Mouse (Mus musculus): ENCODE data around the gene Zscan12. TPM values are rescaled to one million over a fixed set of nuclear protein-coding genes. Genes with fewer than 3 reads are reported as not detected.

The Zscan12 gene
- polyA plus RNA-seq, 1 experiment from 2014 or later = 16.4 TPM

DNA sequence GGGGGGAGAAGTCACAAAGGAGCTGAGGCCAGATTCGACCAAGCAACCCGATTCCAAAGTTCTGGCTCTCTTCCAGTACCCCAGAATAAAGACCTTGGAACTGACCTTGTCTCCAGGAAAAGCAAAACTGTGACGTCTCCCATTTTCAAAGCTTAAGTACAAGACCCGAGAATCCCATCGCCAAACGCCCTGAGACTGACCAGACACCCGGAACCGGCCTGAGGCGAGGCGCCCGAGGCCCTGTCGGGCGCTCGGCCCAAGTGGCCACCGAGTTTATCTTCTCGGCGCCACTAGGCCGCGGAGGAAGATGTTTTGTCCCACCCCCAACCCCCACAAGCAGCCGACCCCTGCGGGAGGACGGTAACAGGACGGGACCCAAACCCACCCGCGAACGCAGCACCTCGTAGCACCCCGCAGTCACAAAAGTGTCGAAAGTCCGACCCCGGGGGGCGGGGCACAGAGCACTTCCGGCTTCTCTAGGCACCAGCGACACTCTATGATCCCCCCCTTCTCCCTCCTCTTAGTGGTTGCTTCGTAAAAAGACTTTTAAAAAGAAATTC, 39.7 kb downstream of the Zscan12 start, which contains the start of gene Zkscan3:
Zkscan3 (minus strand) TSS at position 469 of the 560 bp plus-strand sequence.
- Histone ChIP-seq H3K27me3 (no peaks in the 10 kb centered on the region), H3K4me1 (replicated peaks) (peaks cover 9% of the 10 kb centered on the region), H3K27ac (peak within 1 kb of the TSS; percentile 76), H3K9me3 (no peaks in the 10 kb centered on the region), H3K4me3 (replicated peaks) (peak within 1 kb of the TSS; percentile 81), H3K36me3 (peaks cover 17% of the 10 kb centered on the region), H3K9ac (replicated peaks) (peak within 1 kb of the TSS; percentile 81), H3K4me2 (peak within 1 kb of the TSS; percentile 76)
- peak; percentile 87 for ATAC-seq (ENCODE audit: insufficient number of reproducible peaks, insufficient read depth, low FRiP score, low TSS enrichment, low read depth)
- WGBS = under 1% methylated on average over 35 of the region's 35 CpGs

DNA sequence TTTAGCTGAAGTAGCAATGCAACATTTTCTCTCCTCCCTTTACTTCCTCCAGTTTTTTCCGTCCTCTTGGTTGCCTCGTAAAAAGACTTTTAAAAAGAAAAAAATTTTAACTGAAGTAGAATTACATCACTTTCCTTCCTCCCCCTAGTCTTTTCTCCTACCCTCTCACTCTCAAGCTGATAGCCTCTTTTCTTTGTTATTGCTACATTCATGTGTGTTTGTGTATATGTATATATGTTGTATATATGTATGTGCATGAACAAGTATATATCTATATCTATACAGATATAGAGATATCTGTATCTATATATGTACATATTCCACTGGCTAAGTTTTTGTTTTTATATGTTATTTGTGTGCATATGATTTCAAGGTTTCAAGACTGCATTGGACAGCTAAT, 40.2 kb downstream of the Zscan12 start:
- ATAC-seq (ENCODE audit: insufficient number of reproducible peaks, insufficient read depth, low FRiP score, low TSS enrichment, low read depth) = no peak
- peaks cover 17% of the 10 kb centered on the region for H3K36me3 ChIP-seq
- H3K9ac ChIP-seq (replicated peaks) = peak overlapping the region; percentile 81; the same call in 1 of the 2 replicates
- peak overlapping the region; percentile 81 for H3K4me3 ChIP-seq (replicated peaks)
- H3K27me3 ChIP-seq = no peaks in the 10 kb centered on the region
- peak overlapping the region; percentile 76 for H3K4me2 ChIP-seq
- no peak overlapping the region; the same call in 1 of the 2 replicates for H3K27ac ChIP-seq
- 0% methylated on average over 2 of the region's 2 CpGs for WGBS
- H3K9me3 ChIP-seq = no peaks in the 10 kb centered on the region
- H3K4me1 ChIP-seq (replicated peaks) = peaks cover 11% of the 10 kb centered on the region

DNA sequence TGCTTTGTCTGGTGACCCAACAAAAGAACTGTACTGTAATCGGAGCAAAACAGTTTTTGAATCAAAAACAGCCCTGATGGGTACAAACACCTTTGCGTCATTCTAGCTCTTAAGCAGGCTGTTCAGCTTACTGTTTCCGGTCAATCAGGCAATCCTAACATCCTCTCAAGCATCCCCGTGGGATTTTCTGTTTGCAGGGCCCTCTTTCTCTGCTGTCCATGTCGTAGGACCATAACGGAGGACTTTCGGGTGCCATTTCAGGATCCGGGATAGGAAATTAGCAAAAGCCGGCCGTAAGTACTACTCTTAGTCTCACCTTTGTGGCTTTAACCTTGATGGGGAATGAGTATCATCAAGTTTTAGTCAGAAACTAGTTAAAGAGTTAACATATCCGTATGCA, 44.7 kb downstream of the Zscan12 start:
- peak overlapping the region; percentile 67 for H3K4me2 ChIP-seq
- H3K9me3 ChIP-seq = no peaks in the 10 kb centered on the region
- no peak overlapping the region for H3K4me3 ChIP-seq (replicated peaks)
- 0 out of 2 replicates have a peak, but pooled peaks cover 3% of the 10 kb centered on the region for H3K4me1 ChIP-seq (replicated peaks)
- no peak overlapping the region for H3K27ac ChIP-seq
- no peaks in the 10 kb centered on the region for H3K27me3 ChIP-seq
- H3K9ac ChIP-seq (replicated peaks) = no peak overlapping the region
- 78% methylated on average over 11 of the region's 11 CpGs for WGBS
- no peak for ATAC-seq (ENCODE audit: insufficient number of reproducible peaks, insufficient read depth, low FRiP score, low TSS enrichment, low read depth)
- no peaks in the 10 kb centered on the region for H3K36me3 ChIP-seq

DNA sequence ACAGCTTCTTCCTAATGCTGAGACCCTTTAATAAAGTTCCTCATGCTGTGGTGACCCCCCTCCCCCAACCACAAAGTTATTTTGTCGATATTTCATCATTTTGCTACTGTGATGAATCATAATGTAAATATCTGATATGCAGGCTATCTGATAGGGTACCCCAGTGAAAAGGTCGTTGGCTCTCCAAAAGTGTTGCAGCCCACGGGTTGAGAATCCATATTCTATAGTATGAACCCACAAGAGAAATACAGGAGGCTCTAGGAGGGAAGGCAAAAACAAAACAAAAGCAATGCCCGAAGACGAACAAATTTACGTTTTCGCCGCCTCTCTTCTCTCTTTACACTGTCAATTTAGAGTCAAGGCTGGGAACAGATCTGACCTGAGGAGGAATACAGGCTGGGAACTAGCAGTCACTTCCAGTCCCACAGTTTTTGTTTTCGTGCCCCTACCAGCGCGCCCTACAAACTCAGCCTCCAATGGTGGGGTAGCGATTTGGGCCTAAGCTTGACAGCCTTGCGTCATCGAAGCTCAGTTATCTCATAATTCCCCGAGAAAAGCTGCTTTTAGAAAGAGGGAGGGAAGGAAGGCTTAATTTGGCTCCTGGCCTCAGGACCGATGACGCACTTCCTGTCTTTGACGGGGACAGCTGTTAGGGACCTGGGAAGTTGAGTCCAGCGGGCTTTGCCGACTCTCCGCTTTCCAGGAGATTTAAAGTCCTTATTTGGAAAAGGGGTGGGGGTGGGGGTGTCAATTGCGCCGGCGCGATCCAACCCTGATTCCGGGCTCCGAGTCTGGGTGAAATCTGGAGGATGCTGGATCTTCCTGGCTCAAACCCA, 45.6 kb downstream of the Zscan12 start:
- Histone ChIP-seq H3K36me3 (no peaks in the 10 kb centered on the region), H3K9me3 (no peaks in the 10 kb centered on the region), H3K9ac (replicated peaks) (peak overlapping the region; percentile 63), H3K4me3 (replicated peaks) (peak overlapping the region; percentile 50), H3K27me3 (no peaks in the 10 kb centered on the region), H3K4me1 (replicated peaks) (0 out of 2 replicates have a peak, but pooled peaks cover 3% of the 10 kb centered on the region), H3K4me2 (peak overlapping the region; percentile 67), H3K27ac (peak overlapping the region; percentile 80)
- ATAC-seq (ENCODE audit: insufficient number of reproducible peaks, insufficient read depth, low FRiP score, low TSS enrichment, low read depth) = peak; percentile 92
- WGBS = 6% methylated on average over 27 of the region's 27 CpGs

DNA sequence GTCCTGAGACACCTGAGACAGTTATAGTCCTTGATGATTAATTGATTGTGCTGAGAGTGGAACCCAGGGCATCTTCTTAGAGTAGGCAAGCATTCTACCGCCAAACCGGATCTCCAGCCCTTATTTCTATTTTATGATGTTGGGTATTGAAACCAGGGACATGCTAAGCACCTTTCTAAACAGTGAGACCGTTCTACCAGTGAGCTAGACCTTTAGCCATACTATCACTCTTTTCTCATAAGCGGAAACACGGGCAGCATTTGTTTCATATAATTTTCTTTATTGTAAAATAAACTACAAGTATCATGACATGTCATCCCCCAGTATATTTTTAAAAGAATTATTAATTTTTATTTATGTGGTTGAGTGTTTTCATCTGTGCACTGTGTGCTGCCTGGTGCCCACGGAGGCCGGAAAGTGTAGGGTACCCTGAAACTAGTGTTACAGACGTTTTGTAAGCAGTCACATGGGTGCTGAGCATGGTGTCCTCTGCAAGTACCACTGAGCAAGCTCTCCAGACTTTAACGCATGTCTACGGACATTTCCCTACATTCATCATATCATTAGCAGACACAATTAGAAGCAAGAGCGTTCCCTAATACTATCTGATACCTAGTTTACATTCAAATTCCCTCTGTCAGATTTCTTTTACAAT, 46.3 kb downstream of the Zscan12 start:
- H3K27me3 ChIP-seq = no peaks in the 10 kb centered on the region

DNA sequence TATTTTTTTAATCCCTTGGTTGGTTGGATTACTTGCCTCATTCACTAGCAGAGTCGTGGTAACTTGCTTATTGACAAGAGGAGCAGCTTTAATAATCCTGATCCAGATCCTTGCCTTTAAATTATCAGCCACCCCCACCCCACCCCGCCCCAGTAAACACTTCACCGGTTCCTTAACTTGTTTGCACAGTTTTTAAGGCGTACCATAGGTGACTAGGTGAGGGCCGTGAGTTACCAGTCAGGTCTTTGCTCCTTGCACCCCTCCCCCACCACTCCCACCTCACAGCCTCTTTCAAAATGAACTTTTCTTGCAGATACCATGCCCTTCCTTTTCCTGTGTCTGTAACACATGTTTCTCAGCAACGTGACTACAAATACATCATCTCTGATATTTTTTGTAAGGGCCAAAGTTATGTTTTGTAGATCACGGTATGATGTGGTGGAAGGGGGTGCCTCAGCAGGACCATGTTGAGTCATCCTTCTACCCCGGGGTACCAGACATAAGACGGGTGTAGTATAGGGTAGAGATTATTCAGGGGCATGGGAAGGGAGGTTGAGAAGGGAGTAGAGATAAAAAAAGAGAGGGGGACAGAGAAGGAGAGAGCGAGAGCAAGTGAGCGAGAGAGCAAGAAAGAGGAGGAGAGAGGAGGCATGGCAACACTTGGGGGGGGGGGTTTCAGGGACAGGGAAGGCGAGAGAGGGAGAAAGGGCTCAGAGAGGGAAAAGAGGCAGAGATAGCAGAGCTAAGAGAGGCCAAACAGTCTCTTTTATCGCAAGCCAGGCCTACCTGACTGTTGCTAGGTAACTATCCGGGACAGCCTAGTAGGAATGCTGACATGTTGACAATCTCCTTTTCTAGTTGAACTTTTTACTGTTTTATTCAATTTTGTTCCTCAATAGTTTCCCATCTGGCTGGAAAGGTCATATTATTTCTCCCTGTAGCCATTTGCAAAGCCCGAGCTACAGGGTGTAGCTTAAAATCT, 51.9 kb downstream of the Zscan12 start:
- ATAC-seq (ENCODE audit: insufficient number of reproducible peaks, insufficient read depth, low FRiP score, low TSS enrichment, low read depth) = no peak
- Histone ChIP-seq H3K4me1 (replicated peaks) (no peaks in the 10 kb centered on the region), H3K4me3 (replicated peaks) (no peak overlapping the region), H3K27me3 (no peaks in the 10 kb centered on the region), H3K27ac (no peak overlapping the region), H3K4me2 (no peak overlapping the region), H3K36me3 (no peaks in the 10 kb centered on the region), H3K9me3 (no peaks in the 10 kb centered on the region), H3K9ac (replicated peaks) (no peak overlapping the region)
- WGBS = 77% methylated on average over 14 of the region's 15 CpGs

More for the DNA sequence above, 46.3 kb downstream of the Zscan12 start:
- Histone ChIP-seq H3K27ac (peak overlapping the region; percentile 80), H3K36me3 (no peaks in the 10 kb centered on the region), H3K9me3 (no peaks in the 10 kb centered on the region), H3K4me1 (replicated peaks) (0 out of 2 replicates have a peak, but pooled peaks cover 3% of the 10 kb centered on the region), H3K4me2 (peak overlapping the region; percentile 67), H3K9ac (replicated peaks) (0 out of 2 replicates have a peak overlapping the region, but pooled peaks have one; percentile 45), H3K4me3 (replicated peaks) (peak overlapping the region; percentile 50)
- WGBS = 54% methylated on average over 11 of the region's 11 CpGs
- ATAC-seq (ENCODE audit: insufficient number of reproducible peaks, insufficient read depth, low FRiP score, low TSS enrichment, low read depth) = peak; percentile 60; the same call in 1 of the 2 replicates

DNA sequence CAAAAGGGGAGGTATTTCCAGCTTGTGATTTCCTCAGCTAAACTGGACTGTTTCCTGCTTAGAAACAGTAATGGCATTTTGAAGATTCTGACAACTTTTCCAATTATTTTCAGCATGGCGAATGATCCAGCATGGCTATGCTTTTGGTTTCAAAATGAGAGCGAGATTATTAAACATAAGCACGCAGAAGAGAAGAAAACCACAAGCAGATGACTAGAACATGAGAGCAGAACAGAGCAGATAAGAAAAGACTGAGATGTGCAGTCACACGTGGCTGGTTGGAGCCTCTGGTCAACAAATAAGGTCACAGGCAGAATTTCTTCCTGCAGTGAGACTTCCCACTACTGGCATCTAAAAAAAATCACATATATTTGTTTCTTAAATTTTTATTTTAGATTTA, 52.6 kb downstream of the Zscan12 start:
- no peak overlapping the region for H3K27ac ChIP-seq
- H3K9ac ChIP-seq (replicated peaks) = no peak overlapping the region
- no peaks in the 10 kb centered on the region for H3K4me1 ChIP-seq (replicated peaks)
- H3K36me3 ChIP-seq = no peaks in the 10 kb centered on the region
- H3K9me3 ChIP-seq = no peaks in the 10 kb centered on the region
- WGBS = 83% methylated on average over 4 of the region's 4 CpGs
- H3K4me3 ChIP-seq (replicated peaks) = no peak overlapping the region
- ATAC-seq (ENCODE audit: insufficient number of reproducible peaks, insufficient read depth, low FRiP score, low TSS enrichment, low read depth) = no peak
- no peaks in the 10 kb centered on the region for H3K27me3 ChIP-seq
- H3K4me2 ChIP-seq = no peak overlapping the region

DNA sequence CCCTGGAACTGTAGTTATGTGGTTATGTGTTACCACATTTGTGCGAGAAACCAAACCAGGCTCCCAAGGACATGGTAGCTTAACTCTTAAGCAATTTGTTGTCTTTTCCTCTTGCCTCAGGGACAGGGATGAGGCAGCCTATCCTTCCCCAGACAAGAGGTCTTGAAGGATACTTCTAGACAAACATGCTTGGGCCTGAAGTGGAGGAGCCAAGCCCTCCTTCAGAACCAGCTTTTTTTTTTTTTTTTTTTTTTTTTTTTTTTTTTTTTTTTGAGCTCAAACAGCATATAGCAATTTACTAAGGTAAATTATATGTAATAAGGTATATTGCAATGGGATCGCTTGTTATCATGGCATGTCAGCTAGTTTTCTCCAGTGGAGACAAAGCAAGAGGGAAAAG, 53.1 kb downstream of the Zscan12 start:
- 88% methylated on average over 2 of the region's 2 CpGs for WGBS
- no peak for ATAC-seq (ENCODE audit: insufficient number of reproducible peaks, insufficient read depth, low FRiP score, low TSS enrichment, low read depth)
- no peaks in the 10 kb centered on the region for H3K27me3 ChIP-seq
- H3K9me3 ChIP-seq = no peaks in the 10 kb centered on the region
- no peak overlapping the region for H3K4me3 ChIP-seq (replicated peaks)
- no peaks in the 10 kb centered on the region for H3K4me1 ChIP-seq (replicated peaks)
- H3K4me2 ChIP-seq = no peak overlapping the region
- H3K36me3 ChIP-seq = no peaks in the 10 kb centered on the region
- H3K27ac ChIP-seq = no peak overlapping the region
- no peak overlapping the region for H3K9ac ChIP-seq (replicated peaks)

DNA sequence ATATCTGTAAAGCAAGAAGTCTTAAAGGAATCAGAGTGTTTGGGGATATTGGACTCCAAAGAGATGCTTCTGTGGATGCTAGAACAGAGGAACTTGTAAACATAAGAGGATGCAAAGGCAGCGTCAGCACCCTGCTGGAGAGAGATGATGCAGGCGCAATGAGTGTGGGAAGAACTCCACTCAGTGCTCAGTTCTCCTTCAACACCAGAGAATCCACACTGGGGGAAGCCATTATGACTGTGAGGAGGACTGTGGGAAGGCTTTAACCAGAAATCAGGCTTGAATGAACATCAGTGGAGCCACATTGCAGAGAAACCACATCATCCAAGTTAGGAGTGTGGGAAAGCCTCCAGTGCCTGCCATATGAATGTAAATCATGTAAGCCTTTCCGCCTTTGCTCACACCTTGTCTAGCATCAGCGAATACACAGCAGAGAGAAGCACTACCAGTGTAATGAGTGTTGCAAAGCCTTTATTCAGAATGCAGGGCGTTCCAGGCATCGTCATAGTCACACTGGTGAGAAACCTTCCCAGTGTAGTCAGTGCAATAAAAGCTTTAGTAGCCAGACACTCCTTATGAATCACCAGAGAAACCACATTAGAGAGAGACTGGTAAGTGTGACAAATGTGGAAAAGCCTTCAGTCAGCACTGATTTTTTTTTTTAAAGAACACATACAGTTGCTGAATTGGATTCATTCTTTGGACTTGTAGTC, 54.8 kb downstream of the Zscan12 start:
- no peaks in the 10 kb centered on the region for H3K36me3 ChIP-seq
- no peak overlapping the region for H3K4me2 ChIP-seq
- no peak overlapping the region for H3K27ac ChIP-seq
- H3K4me1 ChIP-seq (replicated peaks) = no peaks in the 10 kb centered on the region
- no peaks in the 10 kb centered on the region for H3K9me3 ChIP-seq
- no peak overlapping the region for H3K4me3 ChIP-seq (replicated peaks)
- WGBS = 63% methylated on average over 6 of the region's 6 CpGs
- H3K27me3 ChIP-seq = no peaks in the 10 kb centered on the region
- H3K9ac ChIP-seq (replicated peaks) = no peak overlapping the region
- no peak for ATAC-seq (ENCODE audit: insufficient number of reproducible peaks, insufficient read depth, low FRiP score, low TSS enrichment, low read depth)

DNA sequence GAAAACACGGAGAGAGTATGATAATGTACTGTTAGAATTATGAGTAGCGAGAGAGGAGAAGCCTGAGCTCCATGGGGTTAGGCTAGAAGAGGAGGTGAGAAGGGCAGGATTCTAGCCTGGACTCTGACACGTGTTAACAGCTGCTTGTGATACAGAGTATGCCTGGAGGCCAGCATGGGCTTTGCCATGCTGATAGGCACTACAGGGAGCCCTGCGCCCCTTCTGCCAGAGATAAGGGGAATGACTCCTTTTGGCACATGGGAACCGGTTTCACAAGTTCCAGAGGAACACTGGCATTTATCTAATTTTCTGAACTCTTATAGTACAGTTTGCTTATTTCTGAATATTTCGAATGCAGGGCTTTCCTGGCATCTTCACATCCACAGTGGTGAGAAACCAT, 56.2 kb downstream of the Zscan12 start:
- no peaks in the 10 kb centered on the region for H3K27me3 ChIP-seq
- no peaks in the 10 kb centered on the region for H3K9me3 ChIP-seq
- H3K36me3 ChIP-seq = no peaks in the 10 kb centered on the region
- H3K4me1 ChIP-seq (replicated peaks) = no peaks in the 10 kb centered on the region
- WGBS = 64% methylated on average over 6 of the region's 6 CpGs
- no peak overlapping the region for H3K4me3 ChIP-seq (replicated peaks)
- ATAC-seq (ENCODE audit: insufficient number of reproducible peaks, insufficient read depth, low FRiP score, low TSS enrichment, low read depth) = no peak
- H3K9ac ChIP-seq (replicated peaks) = no peak overlapping the region
- H3K4me2 ChIP-seq = no peak overlapping the region
- H3K27ac ChIP-seq = no peak overlapping the region

Data from limb, embryonic 12.5 days (tissue).